Mouse (Mus musculus) hindbrain, embryonic 14.5 days (tissue): ENCODE data around the gene Jam3. TPM values are rescaled to one million over a fixed set of nuclear protein-coding genes. Genes with fewer than 3 reads are reported as not detected.

Experiments
- ATAC-seq: fragments of 200-750 bp; cut with Nextera tagmentation; 2 replicates; pipeline ENCODE4 v1.8.0; 2017; ENCODE audit warnings: moderate number of reproducible peaks, mild to moderate bottlenecking, moderate TSS enrichment, moderate library complexity; ENCODE audit not compliant: low FRiP score
- DNase-seq: peaks from one replicate; pipeline ENCODE4 v3.0.0-alpha.2; 2015; ENCODE audit warnings: low spot score
- H3K27ac ChIP-seq: fragments of 300-500 bp; sonication (generic); 2 replicates; pipeline ENCODE4 v1.5.1; 2014; ENCODE audit warnings: mild to moderate bottlenecking, moderate library complexity
- H3K27me3 ChIP-seq: fragments of 300-500 bp; sonication (generic); 2 replicates; pipeline ENCODE4 v1.6.1; 2014; ENCODE audit warnings: mild to moderate bottlenecking, low read length, mixed read lengths; ENCODE audit not compliant: control insufficient read depth, insufficient read depth
- H3K36me3 ChIP-seq: fragments of 300-500 bp; sonication (generic); replicated peaks from 2 replicates; pipeline ENCODE4 v1.6.1; 2014; ENCODE audit not compliant: control insufficient read depth, insufficient read depth
- H3K4me1 ChIP-seq: fragments of 300-500 bp; sonication (generic); replicated peaks from 2 replicates; pipeline ENCODE4 v1.6.1; 2014; ENCODE audit warnings: antibody characterized with exemption, low read length, mixed read lengths; ENCODE audit not compliant: control insufficient read depth, insufficient read depth
- H3K4me2 ChIP-seq: fragments of 300-500 bp; sonication (generic); replicated peaks from 2 replicates; pipeline ENCODE4 v1.6.1; 2014; ENCODE audit warnings: mild to moderate bottlenecking, moderate library complexity
- H3K4me3 ChIP-seq: fragments of 300-500 bp; sonication (generic); replicated peaks from 2 replicates; pipeline ENCODE4 v1.5.1; 2014; ENCODE audit warnings: mild to moderate bottlenecking, low read length
- H3K9ac ChIP-seq: fragments of 300-500 bp; sonication (generic); 2 replicates; pipeline ENCODE4 v1.6.1; 2014
- H3K9me3 ChIP-seq: fragments of 300-500 bp; sonication (generic); 2 replicates; pipeline ENCODE4 v1.6.1; 2016; ENCODE audit warnings: low read length; ENCODE audit not compliant: control insufficient read depth
- WGBS: fragments of 180-500 bp; shearing (Covaris S2); extraction: QIAGEN DNeasy Blood & Tissue Kit; methylation state at CpG from one replicate; pipeline ENCODE4 v1.1.7; 2014; 5-methylcytosine and 5-hydroxymethylcytosine counted together
- polyA plus RNA-seq: library from polyadenylated mRNA; unstranded; fragments of >200 nt; fragmentation: Nextera tagmentation; extraction: Ambion mirVana; gene quantifications from 2 replicates; pipeline ENCODE4 v1.2.1, GENCODE M21; 2014

The Jam3 gene
- polyA plus RNA-seq, 1 experiment from 2014 or later: 46.1 TPM

DNA sequence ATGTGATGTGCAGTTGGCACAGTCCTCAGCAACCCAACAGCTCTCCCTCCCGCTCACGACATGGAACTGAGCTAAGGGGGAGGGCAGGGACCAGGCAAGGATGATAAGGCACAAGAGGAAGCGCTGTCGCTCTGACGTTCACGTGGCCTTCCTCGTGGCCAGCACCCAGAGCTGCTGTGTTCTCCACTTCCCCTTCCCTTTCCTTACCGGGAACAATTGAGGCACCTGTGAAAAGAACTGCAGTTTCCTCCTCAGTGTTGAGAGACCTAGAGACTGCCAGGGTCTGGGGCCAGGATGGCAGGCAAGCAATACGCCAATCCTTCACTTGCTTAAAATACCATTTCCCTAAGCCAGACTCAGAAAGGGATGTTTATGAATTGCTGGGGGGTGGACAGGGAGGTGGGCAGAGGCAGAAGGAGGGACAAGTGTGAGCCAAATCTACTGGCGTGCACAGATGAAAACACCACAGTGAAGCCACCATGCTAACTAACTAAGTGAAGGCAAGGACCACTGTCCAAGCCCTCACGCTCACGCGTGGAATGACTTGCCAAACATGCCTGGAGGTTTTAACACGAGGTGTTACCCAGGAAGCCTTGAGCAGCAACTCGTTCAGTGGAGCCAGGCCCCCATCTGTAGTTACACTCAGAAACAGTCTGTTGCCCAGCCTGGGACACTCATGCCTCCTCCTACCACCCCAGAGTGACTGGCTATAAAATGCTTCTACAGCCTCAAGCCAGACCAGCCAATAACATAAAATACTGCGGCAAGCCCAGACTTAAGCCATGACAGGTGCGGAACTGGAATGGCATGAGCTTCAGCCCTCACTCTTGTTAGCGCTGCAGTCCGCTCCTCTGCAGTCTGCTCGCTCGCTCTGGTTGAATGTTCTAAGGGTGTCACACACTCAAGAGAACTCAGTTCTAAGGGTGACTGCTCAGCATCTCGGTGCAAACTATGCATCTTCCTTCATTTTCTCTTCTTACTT, 45.4 kb downstream of the Jam3 start:
- DNase-seq: no peak

DNA sequence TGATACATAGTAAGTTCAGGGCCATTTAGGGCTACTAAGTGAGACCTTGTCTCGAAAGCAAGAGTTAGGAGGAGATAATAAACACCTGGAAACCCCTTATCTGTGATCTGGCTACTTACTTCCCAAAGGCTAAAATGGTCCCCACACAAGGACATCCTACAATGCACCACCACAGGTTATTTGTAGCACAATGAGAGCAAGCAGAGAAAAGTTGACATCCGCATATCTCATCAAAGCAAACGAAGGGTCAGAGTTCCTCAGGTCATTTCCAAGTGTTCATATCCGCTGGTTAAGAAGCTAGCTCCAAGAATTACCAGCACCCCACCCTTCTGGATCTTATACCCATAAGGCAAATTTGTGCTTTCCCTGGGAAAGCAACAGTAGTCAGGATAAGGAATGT, 46.8 kb downstream of the Jam3 start:
- Histone ChIP-seq H3K9me3 (no peaks in the 10 kb centered on the region), H3K27me3 (no peaks in the 10 kb centered on the region), H3K4me1 (0 out of 2 replicates have a peak, but pooled peaks cover 7% of the 10 kb centered on the region), H3K4me3 (no peak overlapping the region), H3K4me2 (no peak overlapping the region), H3K36me3 (peaks cover 20% of the 10 kb centered on the region), H3K27ac (no peak overlapping the region), H3K9ac (no peak overlapping the region)
- 92% methylated on average over 4 of the region's 4 CpGs for WGBS
- DNase-seq: no peak
- ATAC-seq: no peak

More for the DNA sequence above, 45.4 kb downstream of the Jam3 start:
- no peak overlapping the region for H3K4me2 ChIP-seq
- no peak overlapping the region for H3K4me3 ChIP-seq
- H3K9ac ChIP-seq: no peak overlapping the region
- H3K27me3 ChIP-seq: no peaks in the 10 kb centered on the region
- ATAC-seq: no peak
- H3K4me1 ChIP-seq: 0 out of 2 replicates have a peak, but pooled peaks cover 7% of the 10 kb centered on the region
- H3K27ac ChIP-seq: no peak overlapping the region
- 77% methylated on average over 22 of the region's 22 CpGs for WGBS
- H3K36me3 ChIP-seq: peaks cover 6% of the 10 kb centered on the region; the same call in 1 of the 2 replicates
- H3K9me3 ChIP-seq: no peaks in the 10 kb centered on the region

DNA sequence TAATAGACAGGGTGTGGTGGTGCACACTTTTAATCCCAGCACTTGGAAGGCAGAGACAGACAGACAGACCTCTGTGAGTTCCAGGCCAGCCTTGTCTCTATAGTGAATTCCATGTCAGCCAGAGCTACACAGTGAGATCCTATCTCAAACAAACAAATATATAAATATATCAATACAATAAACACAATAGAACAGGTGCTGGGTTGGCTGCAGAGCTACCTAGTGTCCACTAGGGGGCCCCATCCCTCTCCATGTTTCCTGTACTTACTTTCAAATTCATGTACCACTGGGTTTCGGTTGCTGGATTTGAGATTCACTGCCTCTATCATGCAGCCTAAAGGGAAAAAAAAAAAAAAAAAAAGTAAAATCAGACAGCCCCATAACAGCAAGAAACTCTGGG, 49.1 kb downstream of the Jam3 start:
- WGBS: 45% methylated on average over 1 of the region's 1 CpGs
- DNase-seq: peak; percentile 80
- Histone ChIP-seq H3K4me3 (no peak overlapping the region), H3K9me3 (no peaks in the 10 kb centered on the region), H3K36me3 (peaks cover 42% of the 10 kb centered on the region), H3K4me1 (0 out of 2 replicates have a peak, but pooled peaks cover 7% of the 10 kb centered on the region), H3K4me2 (no peak overlapping the region), H3K27me3 (no peaks in the 10 kb centered on the region), H3K9ac (no peak overlapping the region), H3K27ac (no peak overlapping the region)
- peak; percentile 22; the same call in 1 of the 2 replicates for ATAC-seq

DNA sequence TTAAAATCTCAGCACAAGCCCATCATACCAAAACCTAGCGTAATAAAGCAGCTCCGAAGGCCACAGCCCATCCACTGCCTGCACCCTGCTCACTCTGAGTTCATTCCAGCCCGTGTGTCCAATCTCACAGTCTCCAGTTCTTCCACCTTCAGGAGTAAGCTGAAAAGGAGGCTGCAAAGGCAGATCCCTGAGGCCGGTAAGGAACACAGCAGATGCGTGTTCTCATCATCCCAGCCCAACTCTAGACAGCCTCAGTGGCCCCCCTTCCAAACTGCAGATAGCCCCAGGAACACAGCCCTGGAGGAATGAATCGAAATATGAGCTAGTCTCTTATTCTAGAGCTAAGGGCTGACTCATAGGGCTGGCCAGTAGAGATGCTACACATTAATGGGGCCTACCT, 53.8 kb downstream of the Jam3 start:
- H3K9me3 ChIP-seq: no peaks in the 10 kb centered on the region
- H3K36me3 ChIP-seq: peaks cover 83% of the 10 kb centered on the region
- H3K4me3 ChIP-seq: no peak overlapping the region
- DNase-seq (no peak), ATAC-seq (no peak)
- no peak overlapping the region for H3K9ac ChIP-seq
- 92% methylated on average over 6 of the region's 6 CpGs for WGBS
- no peaks in the 10 kb centered on the region for H3K27me3 ChIP-seq
- no peak overlapping the region for H3K27ac ChIP-seq
- H3K4me2 ChIP-seq: no peak overlapping the region
- no peaks in the 10 kb centered on the region for H3K4me1 ChIP-seq

DNA sequence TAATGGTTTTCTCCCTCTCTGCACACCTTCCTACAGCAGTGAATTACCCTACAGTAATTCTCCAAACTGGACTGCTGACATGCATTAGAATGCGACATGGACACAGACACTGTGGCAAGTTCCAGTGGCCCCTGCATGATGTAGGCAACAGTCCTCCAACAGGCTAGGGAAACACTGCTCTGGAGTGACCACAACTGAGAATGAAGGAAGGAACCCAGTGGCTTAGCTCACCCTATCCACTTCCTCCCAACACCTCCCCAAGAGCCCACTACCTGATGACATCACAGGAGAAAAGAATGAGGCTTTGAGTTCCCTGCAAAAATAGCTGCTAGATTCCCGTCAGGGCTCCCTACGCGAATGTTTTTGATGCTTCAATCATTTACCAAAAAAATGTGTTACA, 55.7 kb downstream of the Jam3 start:
- no peak overlapping the region for H3K4me3 ChIP-seq
- H3K9me3 ChIP-seq: no peaks in the 10 kb centered on the region
- no peak overlapping the region for H3K4me2 ChIP-seq
- peaks cover 91% of the 10 kb centered on the region for H3K36me3 ChIP-seq
- no peak for DNase-seq
- 92% methylated on average over 4 of the region's 4 CpGs for WGBS
- ATAC-seq: no peak
- no peaks in the 10 kb centered on the region for H3K4me1 ChIP-seq
- no peaks in the 10 kb centered on the region for H3K27me3 ChIP-seq
- H3K9ac ChIP-seq: no peak overlapping the region
- H3K27ac ChIP-seq: no peak overlapping the region

DNA sequence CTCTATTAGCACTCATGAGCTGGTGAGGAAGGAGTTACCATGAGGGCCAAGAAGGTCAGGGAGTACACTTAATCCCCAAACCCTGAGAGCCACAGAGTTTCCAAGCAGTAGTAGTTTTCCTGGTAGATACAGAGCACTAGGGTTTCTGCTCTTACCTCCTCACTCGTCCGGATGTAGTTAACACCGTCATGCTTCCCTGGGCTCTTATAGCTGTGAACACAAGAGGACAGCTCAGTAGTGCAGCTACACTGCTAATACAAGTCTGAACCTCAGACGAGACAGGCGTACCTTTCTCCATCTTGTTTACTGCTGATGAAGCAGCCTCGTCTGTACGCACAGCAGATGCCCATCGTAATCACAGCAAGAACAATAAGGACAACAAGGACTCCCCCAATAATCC, 56.7 kb downstream of the Jam3 start:
- ATAC-seq (no peak), DNase-seq (no peak)
- Histone ChIP-seq H3K27me3 (no peaks in the 10 kb centered on the region), H3K36me3 (peaks cover 90% of the 10 kb centered on the region), H3K4me2 (no peak overlapping the region), H3K9ac (no peak overlapping the region), H3K4me1 (no peaks in the 10 kb centered on the region), H3K27ac (no peak overlapping the region), H3K4me3 (no peak overlapping the region), H3K9me3 (no peaks in the 10 kb centered on the region)
- WGBS: 87% methylated on average over 8 of the region's 8 CpGs

DNA sequence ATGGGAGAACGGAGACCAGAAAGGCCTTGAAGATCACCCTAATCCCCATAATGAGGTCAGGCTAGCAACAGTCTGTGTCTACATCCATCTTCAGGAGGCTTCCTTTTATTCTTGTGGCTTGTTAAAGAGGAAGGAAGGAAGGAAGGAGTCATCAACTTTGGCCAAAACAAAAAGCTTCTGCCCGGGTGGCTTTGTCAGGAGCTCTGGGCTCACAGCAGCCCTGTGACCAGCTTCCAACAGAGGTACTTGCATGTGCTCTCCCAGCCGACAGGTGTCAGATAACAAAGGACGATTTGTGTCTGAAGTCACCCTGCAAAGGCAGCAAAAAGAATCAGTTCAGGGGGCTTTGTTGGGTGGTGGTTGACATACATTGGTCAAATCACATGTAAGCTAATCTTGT, 57.1 kb downstream of the Jam3 start:
- Histone ChIP-seq H3K27ac (no peak overlapping the region), H3K4me3 (no peak overlapping the region), H3K9me3 (no peaks in the 10 kb centered on the region), H3K4me1 (no peaks in the 10 kb centered on the region), H3K4me2 (no peak overlapping the region), H3K36me3 (peaks cover 90% of the 10 kb centered on the region), H3K9ac (no peak overlapping the region), H3K27me3 (no peaks in the 10 kb centered on the region)
- ATAC-seq (no peak), DNase-seq (no peak)
- WGBS: 40% methylated on average over 4 of the region's 4 CpGs

DNA sequence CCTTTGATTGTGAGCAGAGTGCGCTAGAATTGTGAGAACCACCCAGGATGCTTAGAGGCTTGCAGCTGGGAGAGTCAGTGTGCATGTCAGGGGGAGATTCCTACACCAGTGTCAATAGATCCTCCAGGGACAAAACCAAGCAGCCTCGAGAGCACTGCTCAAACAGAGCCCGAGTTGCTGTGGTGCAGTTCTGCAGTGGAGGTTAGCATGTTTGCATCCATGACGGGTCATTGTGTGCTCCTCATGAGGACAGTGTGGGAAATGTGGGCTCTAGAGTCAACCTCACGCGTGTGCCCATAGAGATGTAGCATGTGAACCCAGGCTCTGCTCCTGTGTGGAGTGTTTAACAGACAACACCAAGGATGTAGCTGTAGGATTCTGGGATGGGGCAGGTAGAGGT, 62.3 kb downstream of the Jam3 start:
- 81% methylated on average over 6 of the region's 6 CpGs for WGBS

DNA sequence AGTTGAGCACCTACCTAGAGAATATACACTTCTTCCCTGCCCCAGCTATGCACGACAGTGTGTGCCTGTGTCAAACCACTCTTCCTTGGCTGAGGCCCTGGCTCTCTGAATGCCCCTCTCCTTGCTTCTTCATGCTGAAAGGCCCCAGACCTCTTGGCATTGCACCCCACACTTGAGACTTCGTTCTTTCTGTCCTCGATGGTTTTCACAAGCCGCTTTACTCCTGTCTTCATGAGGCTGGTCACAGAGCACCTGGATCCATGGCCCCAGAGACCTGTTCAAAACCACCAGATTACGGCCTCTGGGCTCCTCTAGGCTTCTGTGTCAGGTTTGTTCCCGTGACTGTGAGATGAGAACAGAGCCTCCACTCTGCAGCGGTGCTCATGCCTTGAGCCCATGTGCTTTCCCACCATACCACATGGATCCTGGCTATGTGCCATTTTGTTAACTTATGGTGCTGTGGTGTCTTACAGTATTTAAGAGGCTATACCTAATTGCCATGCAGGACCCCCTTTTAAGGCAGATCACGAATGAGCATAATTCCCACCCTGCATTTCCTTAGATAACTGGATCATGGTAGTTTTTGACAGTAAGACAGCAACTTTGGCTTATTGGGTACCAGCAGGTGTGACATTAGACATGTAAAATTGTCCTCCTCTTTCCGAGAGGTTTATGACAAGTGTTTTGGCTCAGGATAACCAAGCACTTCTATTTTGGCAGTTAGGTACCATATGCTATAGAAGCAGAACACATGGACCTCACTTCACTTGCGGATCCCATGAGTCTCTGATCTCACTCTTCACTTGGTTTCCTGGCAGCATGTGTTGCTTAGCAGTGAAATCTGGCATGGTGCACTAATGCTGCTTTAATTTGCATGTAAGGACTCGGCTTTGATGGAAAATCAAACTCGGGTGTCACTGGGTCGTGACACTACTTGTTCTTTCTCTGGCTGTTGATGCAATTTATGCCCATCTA, 64.1 kb downstream of the Jam3 start:
- Histone ChIP-seq H3K9me3 (no peaks in the 10 kb centered on the region), H3K4me3 (no peak overlapping the region), H3K4me2 (no peak overlapping the region), H3K36me3 (peaks cover 95% of the 10 kb centered on the region), H3K27ac (no peak overlapping the region), H3K27me3 (no peaks in the 10 kb centered on the region), H3K4me1 (no peaks in the 10 kb centered on the region), H3K9ac (no peak overlapping the region)
- DNase-seq (no peak), ATAC-seq (0 out of 2 replicates have a peak, but pooled peaks have one; percentile 41)
- WGBS: 85% methylated on average over 13 of the region's 13 CpGs

More for the DNA sequence above, 62.3 kb downstream of the Jam3 start:
- no peak for DNase-seq
- no peaks in the 10 kb centered on the region for H3K9me3 ChIP-seq
- no peak overlapping the region for H3K9ac ChIP-seq
- H3K4me1 ChIP-seq: no peaks in the 10 kb centered on the region
- no peak overlapping the region for H3K4me2 ChIP-seq
- ATAC-seq: 0 out of 2 replicates have a peak, but pooled peaks have one; percentile 34
- peaks cover 90% of the 10 kb centered on the region for H3K36me3 ChIP-seq
- no peak overlapping the region for H3K4me3 ChIP-seq
- H3K27ac ChIP-seq: no peak overlapping the region
- H3K27me3 ChIP-seq: no peaks in the 10 kb centered on the region
